Mouse (Mus musculus) limb, embryonic 14.5 days (tissue): ENCODE data around the gene Lamtor4. TPM values are rescaled to one million over a fixed set of nuclear protein-coding genes. Genes with fewer than 3 reads are reported as not detected.
A peak's percentile ranks its signal among the peaks of the same experiment; 100 is the strongest.
"Not testable (repeated sequence)": the region's sequence is repeated elsewhere in the genome, so short reads cannot be mapped to it uniquely, and the experiment has no call there.

Experiments
- ATAC-seq: fragments of 200-750 bp; cut with Nextera tagmentation; 2 replicates; pipeline ENCODE4 v1.8.0; 2017; ENCODE audit warnings: low read depth, moderate number of reproducible peaks, moderate TSS enrichment; ENCODE audit not compliant: low FRiP score
- DNase-seq: peaks from one replicate; pipeline ENCODE4 v3.0.0-alpha.2; 2015; ENCODE audit warnings: low spot score
- H3K27ac ChIP-seq: fragments of 300-500 bp; sonication (generic); replicated peaks from 2 replicates; pipeline ENCODE4 v1.5.1; 2014; ENCODE audit warnings: low read depth, mild to moderate bottlenecking, low read length, moderate library complexity, mixed read lengths
- H3K27me3 ChIP-seq: fragments of 300-500 bp; sonication (generic); 2 replicates; pipeline ENCODE4 v1.6.1; 2014; ENCODE audit warnings: low read length, mixed read lengths; ENCODE audit not compliant: control insufficient read depth, insufficient read depth
- H3K36me3 ChIP-seq: fragments of 300-500 bp; sonication (generic); 2 replicates; pipeline ENCODE4 v1.6.1; 2014; ENCODE audit warnings: mild to moderate bottlenecking, low read length, moderate library complexity, mixed read lengths; ENCODE audit not compliant: control insufficient read depth, insufficient read depth
- H3K4me1 ChIP-seq: fragments of 300-500 bp; sonication (generic); 2 replicates; pipeline ENCODE4 v1.6.1; 2014; ENCODE audit warnings: antibody characterized with exemption, low read length, mixed read lengths; ENCODE audit not compliant: control insufficient read depth, insufficient read depth
- H3K4me2 ChIP-seq: fragments of 300-500 bp; sonication (generic); replicated peaks from 2 replicates; pipeline ENCODE4 v1.6.1; 2014; ENCODE audit warnings: low read depth, mild to moderate bottlenecking, low read length, moderate library complexity; ENCODE audit not compliant: severe bottlenecking
- H3K4me3 ChIP-seq: fragments of 300-500 bp; sonication (generic); replicated peaks from 2 replicates; pipeline ENCODE4 v1.5.1; 2014; ENCODE audit warnings: low read length
- H3K9ac ChIP-seq: fragments of 300-500 bp; sonication (generic); 2 replicates; pipeline ENCODE4 v1.6.1; 2014; ENCODE audit warnings: mild to moderate bottlenecking, low read depth, low read length, moderate library complexity; ENCODE audit not compliant: severe bottlenecking
- H3K9me3 ChIP-seq: fragments of 300-500 bp; sonication (generic); 2 replicates; pipeline ENCODE4 v1.6.1; 2016; ENCODE audit warnings: low read length; ENCODE audit not compliant: control insufficient read depth
- POLR2A ChIP-seq: fragments of 200-500 bp; IDR thresholded peaks from 2 replicates; pipeline ENCODE4 v1.8.0; 2012; ENCODE audit warnings: inconsistent platforms, mild to moderate bottlenecking, moderate library complexity, borderline replicate concordance; ENCODE audit not compliant: insufficient read depth, insufficient read length; ENCODE audit errors: extremely low read depth
- WGBS: fragments of 180-500 bp; shearing (Covaris S2); extraction: QIAGEN DNeasy Blood & Tissue Kit; methylation state at CpG from one replicate; pipeline ENCODE4 v1.1.7; 2014; 5-methylcytosine and 5-hydroxymethylcytosine counted together
- polyA plus RNA-seq, 2 experiments: library from polyadenylated mRNA; depleted of rRNA in 1 of 2; stranded (reverse) in 1 of 2; unstranded in 1 of 2; fragments of >200 nt; fragmentation: Nextera tagmentation in 1 of 2; extraction: Ambion mirVana in 1 of 2; gene quantifications; 2 replicates each; pipeline versions ENCODE4 v1.2.1 to v1.2.3; 2012 to 2014

The Lamtor4 gene
- polyA plus RNA-seq (2012; rRNA removed): 104 and 110 TPM in 2 replicates
- 64.6 and 68.5 TPM in 2 replicates for polyA plus RNA-seq (2014; fragmentation: Nextera tagmentation; extraction: Ambion mirVana)

DNA sequence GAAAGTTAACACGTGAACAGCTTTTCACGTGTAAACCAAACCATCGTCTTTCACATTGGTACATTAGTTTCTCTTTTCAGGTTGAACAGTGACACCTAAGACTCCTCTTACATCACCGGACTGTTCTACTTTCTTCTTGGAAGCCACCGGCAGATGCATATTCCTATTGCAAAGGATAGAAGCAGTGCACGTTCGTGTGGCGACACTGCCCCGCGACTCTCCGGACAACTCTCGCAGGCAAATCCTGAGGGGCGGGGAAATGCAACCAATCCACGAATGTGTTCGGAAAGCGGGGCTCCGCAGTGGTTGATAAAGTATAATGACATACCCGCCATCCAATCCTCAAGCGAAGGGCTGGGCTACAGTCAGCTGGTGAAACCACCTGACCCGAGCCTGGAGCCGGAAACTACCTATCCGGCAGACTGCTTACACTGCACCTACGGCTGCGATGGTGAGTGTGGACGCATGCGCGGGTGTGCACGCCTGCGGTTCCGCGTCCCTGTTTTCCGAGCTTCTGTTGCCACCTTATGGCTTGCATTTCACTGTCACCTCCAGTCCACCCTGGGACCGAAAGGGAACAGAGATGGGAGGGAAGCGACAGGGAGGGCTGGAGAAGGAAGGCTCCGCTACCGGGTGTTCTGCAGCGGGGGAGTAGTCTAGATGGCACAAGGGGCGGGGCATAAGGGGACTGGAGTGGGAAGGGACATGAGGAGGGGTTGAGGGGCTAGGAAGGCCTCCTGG, at the start of gene Lamtor4:
Gene Lamtor4 (plus strand): TSS at position 130 of the 741 bp plus-strand sequence.
- Histone ChIP-seq H3K4me1 (peaks cover 11% of the 10 kb centered on the region), H3K27ac (peak within 1 kb of the TSS; percentile 30), H3K27me3 (no peaks in the 10 kb centered on the region), H3K4me2 (peak within 1 kb of the TSS; percentile 77), H3K9ac (peak within 1 kb of the TSS; percentile 61), H3K9me3 (no peaks in the 10 kb centered on the region), H3K36me3 (peaks cover 29% of the 10 kb centered on the region), H3K4me3 (peak within 1 kb of the TSS; percentile 55)
- ATAC-seq (peak; percentile 100), DNase-seq (peak; percentile 98)
- peak; percentile 26; the same call in 1 of the 2 replicates for TF ChIP-seq POLR2A
- WGBS: under 1% methylated on average over 38 of the region's 38 CpGs

DNA sequence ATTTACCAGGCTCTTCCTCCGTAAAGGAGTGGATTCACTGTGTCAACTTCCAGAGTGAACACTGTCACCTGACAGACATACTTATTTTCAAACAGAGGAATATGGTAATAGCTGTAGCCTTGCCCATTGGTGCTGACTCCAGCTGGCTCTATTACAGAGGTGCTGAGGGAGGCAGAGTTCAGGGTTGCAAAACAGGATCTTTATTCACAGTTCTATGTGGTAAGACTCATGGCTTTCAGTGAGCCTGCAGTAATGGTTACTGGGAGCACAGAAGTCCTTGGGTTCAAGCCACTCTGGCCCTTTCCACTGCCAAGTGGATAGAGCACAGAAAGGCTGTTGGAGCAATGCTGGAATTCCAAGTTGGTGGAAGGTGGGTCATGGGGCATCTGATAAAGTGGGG, 48.0 kb upstream of the Lamtor4 start:
- H3K4me2 ChIP-seq: no peak overlapping the region
- WGBS: 84% methylated on average over 1 of the region's 1 CpGs
- H3K9me3 ChIP-seq: peaks cover 7% of the 10 kb centered on the region; the same call in 1 of the 2 replicates

DNA sequence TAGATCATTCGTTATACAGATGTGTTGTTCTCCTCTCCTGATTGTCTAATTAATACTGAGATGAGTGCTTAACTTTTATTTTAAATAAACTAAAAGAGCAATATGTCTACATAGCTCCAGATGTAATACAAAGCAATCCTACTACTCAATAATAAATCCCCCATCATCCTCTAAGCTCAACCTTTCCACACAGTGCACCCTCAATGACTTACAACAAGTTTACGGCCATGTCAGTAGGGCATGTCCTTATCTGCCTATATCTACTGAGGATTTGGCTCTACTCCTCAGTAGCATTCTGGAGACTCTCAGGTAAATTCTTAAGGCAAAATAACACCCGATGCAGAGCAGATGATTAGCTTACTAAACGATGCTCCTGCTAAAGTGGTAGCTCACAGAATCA, 47.4 kb upstream of the Lamtor4 start:
- WGBS: 81% methylated on average over 4 of the region's 4 CpGs
- Histone ChIP-seq H3K4me3 (no peak overlapping the region), H3K4me2 (no peak overlapping the region), H3K9me3 (peaks cover 7% of the 10 kb centered on the region; the same call in 1 of the 2 replicates), H3K27me3 (no peaks in the 10 kb centered on the region), H3K9ac (no peak overlapping the region), H3K4me1 (no peaks in the 10 kb centered on the region), H3K27ac (no peak overlapping the region), H3K36me3 (no peaks in the 10 kb centered on the region)
- ATAC-seq (no peak), DNase-seq (no peak)
- TF ChIP-seq POLR2A: no peak

More for the DNA sequence above, 48.0 kb upstream of the Lamtor4 start:
- TF ChIP-seq POLR2A: no peak
- H3K4me3 ChIP-seq: no peak overlapping the region
- H3K27ac ChIP-seq: no peak overlapping the region
- ATAC-seq (no peak), DNase-seq (no peak)
- H3K36me3 ChIP-seq: no peaks in the 10 kb centered on the region
- H3K4me1 ChIP-seq: no peaks in the 10 kb centered on the region
- H3K9ac ChIP-seq: no peak overlapping the region
- H3K27me3 ChIP-seq: no peaks in the 10 kb centered on the region

DNA sequence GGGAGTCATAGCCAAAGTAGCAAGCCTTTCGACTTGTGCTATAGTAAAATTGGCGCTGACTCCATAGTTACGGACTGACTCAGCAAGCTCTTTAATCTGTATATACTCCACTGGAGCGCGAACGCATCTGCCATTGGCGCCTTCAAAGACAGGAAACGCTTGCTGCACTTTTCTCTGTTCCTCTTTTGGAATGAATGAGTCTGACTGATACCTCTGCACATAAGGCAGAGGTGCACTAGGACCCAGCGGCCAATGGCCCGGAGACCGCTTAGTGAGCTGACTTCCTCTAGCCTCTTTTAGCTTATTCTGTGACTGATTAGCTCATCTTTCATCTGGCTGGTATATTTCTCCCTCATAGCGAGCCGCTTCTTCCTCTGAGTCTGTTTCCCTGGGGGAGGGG, 38.6 kb upstream of the Lamtor4 start:
- not testable (repeated sequence) for H3K9ac ChIP-seq, H3K4me2 ChIP-seq, DNase-seq, H3K9me3 ChIP-seq, H3K36me3 ChIP-seq, ATAC-seq, H3K4me1 ChIP-seq, H3K4me3 ChIP-seq, H3K27ac ChIP-seq, H3K27me3 ChIP-seq
- WGBS: 96% methylated on average over 13 of the region's 13 CpGs

DNA sequence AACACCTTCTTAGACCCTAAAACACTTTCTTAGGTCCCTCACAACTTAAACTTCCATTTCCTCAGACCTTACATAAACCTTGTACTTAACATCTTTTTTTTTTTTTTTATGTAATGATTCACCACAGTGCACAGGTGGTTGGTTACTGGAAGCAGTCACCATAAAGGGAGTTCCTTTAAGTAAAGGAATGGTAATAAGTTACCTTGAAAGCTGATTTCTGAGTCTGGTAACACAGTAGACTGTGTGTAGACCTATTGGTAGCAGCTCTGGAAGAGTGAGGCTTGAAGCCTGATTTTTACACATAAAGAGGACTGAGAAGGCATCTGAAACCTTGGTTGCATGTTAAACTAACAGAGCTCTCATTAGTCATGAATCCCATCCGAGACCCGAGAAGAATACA, 35.4 kb upstream of the Lamtor4 start:
- no peak for TF ChIP-seq POLR2A
- H3K4me3 ChIP-seq: no peak overlapping the region
- 74% methylated on average over 2 of the region's 2 CpGs for WGBS
- no peak overlapping the region for H3K9ac ChIP-seq
- H3K9me3 ChIP-seq: no peaks in the 10 kb centered on the region
- no peaks in the 10 kb centered on the region for H3K27me3 ChIP-seq
- no peak overlapping the region for H3K4me2 ChIP-seq
- H3K36me3 ChIP-seq: no peaks in the 10 kb centered on the region
- no peaks in the 10 kb centered on the region for H3K4me1 ChIP-seq
- no peak overlapping the region for H3K27ac ChIP-seq
- DNase-seq (no peak), ATAC-seq (no peak)
